Mouse (Mus musculus): ENCODE measurements around the gene Crp.

DNA sequence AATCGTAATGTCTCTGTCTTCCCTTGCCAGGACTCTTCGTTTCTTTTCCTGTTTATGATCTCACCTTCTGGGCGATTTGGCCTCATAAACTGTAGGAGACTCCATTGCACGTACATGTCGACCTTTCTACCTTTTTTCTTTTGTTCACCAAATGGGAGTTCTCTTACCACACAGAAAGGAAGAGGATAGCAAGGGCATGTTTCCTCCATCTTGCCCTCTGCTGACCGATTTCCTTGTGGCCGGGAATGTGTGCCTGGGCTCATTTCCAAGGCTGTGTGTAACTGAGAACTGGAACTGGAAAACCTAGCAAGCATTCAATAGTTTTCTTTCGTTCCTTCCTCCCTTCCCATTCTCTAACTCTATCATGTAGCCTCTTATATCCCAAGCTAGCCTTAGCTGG lies 38.2 kb upstream of the Crp start:
- TF ChIP-seq CTCF (IDR thresholded peaks at IDR 0.05; ENCODE audit: control insufficient read depth, insufficient read depth, insufficient read length) (no peak), MYOD1 (IDR thresholded peaks at IDR 0.05; ENCODE audit: control insufficient read depth, insufficient read length, low read depth) (no peak), MYOG (IDR thresholded peaks at IDR 0.05; ENCODE audit: control insufficient read depth, extremely low read depth, insufficient read length) (no peak), MAX (IDR thresholded peaks at IDR 0.05) (no peak), USF1 (IDR thresholded peaks at IDR 0.05; ENCODE audit: low read depth) (no peak), FOSL1 (IDR thresholded peaks at IDR 0.05; ENCODE audit: insufficient read depth, low read length, poor library complexity, severe bottlenecking) (no peak), CEBPB (IDR thresholded peaks at IDR 0.05; ENCODE audit: low read depth) (no peak)
